Mouse (Mus musculus) heart, embryonic 13.5 days (tissue): ENCODE data around the gene Pik3r4. TPM values are rescaled to one million over a fixed set of nuclear protein-coding genes. Genes with fewer than 3 reads are reported as not detected.

Experiments
- ATAC-seq: fragments of 200-750 bp; cut with Nextera tagmentation; 2 replicates; pipeline ENCODE4 v1.8.0; 2017; ENCODE audit warnings: moderate TSS enrichment; ENCODE audit not compliant: insufficient number of reproducible peaks, low FRiP score, low TSS enrichment; ENCODE audit errors: extremely low read depth
- H3K27ac ChIP-seq: fragments of 300-500 bp; sonication (generic); replicated peaks from 2 replicates; pipeline ENCODE4 v1.5.1; 2015; ENCODE audit warnings: moderate library complexity, mild to moderate bottlenecking, inconsistent platforms
- H3K27me3 ChIP-seq: fragments of 300-500 bp; sonication (generic); replicated peaks from 2 replicates; pipeline ENCODE4 v1.6.1; 2015; ENCODE audit warnings: mild to moderate bottlenecking, inconsistent platforms
- H3K36me3 ChIP-seq: fragments of 300-500 bp; sonication (generic); 2 replicates; pipeline ENCODE4 v1.6.1; 2015; ENCODE audit warnings: mild to moderate bottlenecking, inconsistent platforms
- H3K4me1 ChIP-seq: fragments of 300-500 bp; sonication (generic); 2 replicates; pipeline ENCODE4 v1.6.1; 2015; ENCODE audit warnings: inconsistent platforms
- H3K4me2 ChIP-seq: fragments of 300-500 bp; sonication (generic); 2 replicates; pipeline ENCODE4 v1.6.1; 2015; ENCODE audit warnings: inconsistent platforms, mild to moderate bottlenecking, moderate library complexity
- H3K4me3 ChIP-seq: fragments of 300-500 bp; sonication (generic); 2 replicates; pipeline ENCODE4 v1.5.1; 2015; ENCODE audit warnings: moderate library complexity, mild to moderate bottlenecking, inconsistent platforms
- H3K9ac ChIP-seq: fragments of 300-500 bp; sonication (generic); 2 replicates; pipeline ENCODE4 v1.6.1; 2015; ENCODE audit warnings: inconsistent platforms, mild to moderate bottlenecking, moderate library complexity
- H3K9me3 ChIP-seq: fragments of 300-500 bp; sonication (generic); 2 replicates; pipeline ENCODE4 v1.6.1; 2016; ENCODE audit warnings: inconsistent platforms
- WGBS: fragments of 180-500 bp; shearing (Covaris S2); methylation state at CpG from one replicate; pipeline ENCODE4 v1.1.7; 2015; ENCODE audit warnings: mixed read lengths; 5-methylcytosine and 5-hydroxymethylcytosine counted together
- polyA plus RNA-seq: library from polyadenylated mRNA; unstranded; fragments of >200 nt; fragmentation: Nextera tagmentation; extraction: Ambion mirVana; gene quantifications from 2 replicates; pipeline ENCODE4 v1.2.1, GENCODE M21; 2015

Pik3r4 gene
- polyA plus RNA-seq, 1 experiment from 2014 or later = 12.9 TPM

DNA sequence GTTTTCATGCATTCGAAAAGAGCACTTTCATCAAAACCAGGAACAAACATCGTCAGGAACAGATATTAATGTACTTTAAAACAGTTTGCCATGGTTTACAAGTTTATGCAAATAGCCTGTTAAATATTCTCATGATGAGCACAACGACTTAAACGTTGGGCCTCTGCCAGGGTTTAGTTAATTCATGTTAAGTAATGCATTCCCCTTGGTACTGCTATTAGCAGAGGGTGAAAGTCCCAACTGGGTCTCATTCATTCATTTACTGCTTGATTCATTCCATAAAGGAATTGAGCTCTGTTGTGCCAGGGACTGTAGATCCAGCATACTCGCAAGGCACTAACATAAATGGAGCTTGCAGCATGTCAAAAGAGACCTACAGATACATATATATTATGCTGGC, 92.4 kb downstream of the Pik3r4 start:
- WGBS = 75% methylated on average over 5 of the region's 5 CpGs
- H3K36me3 ChIP-seq = no peaks in the 10 kb centered on the region
- H3K27ac ChIP-seq = no peak overlapping the region
- no peak for ATAC-seq
- H3K4me1 ChIP-seq = peaks cover 12% of the 10 kb centered on the region
- no peaks in the 10 kb centered on the region for H3K27me3 ChIP-seq
- no peak overlapping the region for H3K4me2 ChIP-seq
- H3K9me3 ChIP-seq = no peaks in the 10 kb centered on the region
- H3K9ac ChIP-seq = no peak overlapping the region
- H3K4me3 ChIP-seq = no peak overlapping the region

Other genes starting within 250 kb of the Pik3r4 start
- gene Aste1, start 247.6 kb upstream of the Pik3r4 start, polyA plus RNA-seq = 12.0 and 14.9 TPM in 2 replicates
- gene Nek11, start 247.5 kb upstream of the Pik3r4 start, polyA plus RNA-seq = 0.10 and 0.23 TPM in 2 replicates
- 45.8 and 46.6 TPM in 2 replicates for gene Atp2c1, start 115.7 kb upstream of the Pik3r4 start, polyA plus RNA-seq
- 1.6 and 2.1 TPM in 2 replicates for gene Col6a6, start 185.2 kb downstream of the Pik3r4 start, polyA plus RNA-seq